Mouse (Mus musculus): Measurements from ENCODE around the gene Fam8a1. TPM values are rescaled to one million over a fixed set of nuclear protein-coding genes. Genes with fewer than 3 reads are reported as not detected.

Fam8a1 gene
- polyA plus RNA-seq, 1 experiment from 2014 or later, result 16.1 TPM

DNA sequence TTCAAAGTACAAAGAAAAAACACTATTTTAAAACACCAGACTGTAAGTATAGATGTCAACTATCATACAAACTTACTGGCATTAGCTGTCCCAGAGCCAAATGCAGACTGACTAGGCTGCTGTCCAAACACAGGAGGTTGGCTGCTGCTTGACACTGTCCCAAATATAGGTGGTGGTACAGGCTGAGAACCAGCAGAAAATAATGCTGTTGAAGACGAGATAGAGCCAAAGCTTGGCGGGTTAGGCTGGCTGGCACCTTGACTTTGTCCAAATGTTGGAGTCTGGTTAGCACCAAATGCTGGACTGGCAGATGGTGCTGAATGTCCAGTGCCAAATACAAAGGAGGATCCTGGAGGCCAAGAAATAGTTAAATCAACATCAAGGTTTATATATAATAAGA, 13.6 kb downstream of the Fam8a1 start:
- H3K4me2 ChIP-seq, result no peak overlapping the region
- WGBS, result 78% methylated on average over 2 of the region's 2 CpGs
- H3K36me3 ChIP-seq, result peaks cover 51% of the 10 kb centered on the region
- H3K27me3 ChIP-seq, result no peaks in the 10 kb centered on the region
- no peak overlapping the region for H3K9ac ChIP-seq
- no peak overlapping the region for H3K27ac ChIP-seq (replicated peaks)
- no peaks in the 10 kb centered on the region for H3K9me3 ChIP-seq
- H3K4me1 ChIP-seq (replicated peaks), result no peaks in the 10 kb centered on the region
- ATAC-seq (ENCODE audit: low FRiP score, low read depth), result no peak
- no peak overlapping the region for H3K4me3 ChIP-seq

DNA sequence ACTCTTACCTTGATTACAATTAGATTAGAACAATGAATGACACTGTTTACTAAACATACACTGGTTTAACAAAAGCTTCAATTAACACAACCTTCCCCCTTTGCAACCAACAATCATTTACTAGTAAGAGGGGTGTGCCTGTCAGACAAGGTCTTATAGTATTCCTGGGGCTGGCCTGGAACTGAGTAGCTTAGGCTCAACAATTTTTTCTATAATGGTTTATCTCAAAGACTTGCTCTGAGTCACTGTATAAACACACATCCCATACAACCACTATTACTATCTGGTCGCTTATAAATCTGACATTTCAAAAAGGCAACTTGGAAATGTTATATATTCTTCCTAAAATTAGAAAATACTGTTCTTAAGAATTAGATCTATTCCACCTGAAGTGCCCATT, 14.0 kb downstream of the Fam8a1 start:
- Histone ChIP-seq H3K27me3 (no peaks in the 10 kb centered on the region), H3K4me2 (no peak overlapping the region), H3K4me1 (replicated peaks) (no peaks in the 10 kb centered on the region), H3K9ac (no peak overlapping the region), H3K27ac (replicated peaks) (no peak overlapping the region), H3K36me3 (peaks cover 47% of the 10 kb centered on the region), H3K9me3 (no peaks in the 10 kb centered on the region), H3K4me3 (no peak overlapping the region)
- ATAC-seq (ENCODE audit: low FRiP score, low read depth), result no peak
- WGBS, result 98% methylated on average over 1 of the region's 1 CpGs

DNA sequence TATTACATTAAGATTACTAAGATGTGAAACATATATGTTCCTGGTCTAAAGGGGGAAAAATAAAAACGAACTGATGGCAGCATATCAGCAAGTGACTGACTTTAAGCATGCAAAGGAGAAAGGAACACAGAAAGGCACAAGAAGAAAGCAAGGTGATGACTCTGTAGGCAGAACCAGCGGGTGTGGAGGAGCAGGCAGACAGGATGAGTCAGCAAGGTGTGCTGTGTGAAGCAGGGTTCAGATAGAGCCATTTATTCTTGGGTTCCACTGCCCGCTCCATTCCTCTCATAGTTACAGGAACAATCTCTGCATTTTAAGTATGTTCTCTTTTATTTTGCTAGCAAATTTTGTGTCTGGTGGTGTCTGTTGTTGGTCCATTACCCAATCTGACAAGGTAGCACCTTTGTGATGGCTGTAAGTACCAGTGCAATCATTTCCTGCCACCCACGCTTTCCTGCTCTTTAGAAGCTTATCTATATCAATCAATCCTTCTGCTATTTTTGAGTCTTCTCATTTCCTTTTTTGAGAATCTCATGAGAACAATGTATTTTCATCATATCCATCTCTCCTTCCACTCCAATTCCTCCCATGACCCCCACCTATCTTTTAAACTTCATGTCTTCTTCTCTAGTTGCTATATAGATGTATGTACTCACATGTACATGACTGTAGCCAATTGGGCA, 21.4 kb downstream of the Fam8a1 start:
- no peak overlapping the region for H3K9ac ChIP-seq
- no peak overlapping the region for H3K4me2 ChIP-seq
- peaks cover 28% of the 10 kb centered on the region for H3K36me3 ChIP-seq
- no peaks in the 10 kb centered on the region for H3K9me3 ChIP-seq
- WGBS, result 93% methylated on average over 4 of the region's 4 CpGs
- H3K4me3 ChIP-seq, result no peak overlapping the region
- H3K27ac ChIP-seq (replicated peaks), result no peak overlapping the region
- ATAC-seq (ENCODE audit: low FRiP score, low read depth), result no peak
- H3K4me1 ChIP-seq (replicated peaks), result no peaks in the 10 kb centered on the region
- no peaks in the 10 kb centered on the region for H3K27me3 ChIP-seq

DNA sequence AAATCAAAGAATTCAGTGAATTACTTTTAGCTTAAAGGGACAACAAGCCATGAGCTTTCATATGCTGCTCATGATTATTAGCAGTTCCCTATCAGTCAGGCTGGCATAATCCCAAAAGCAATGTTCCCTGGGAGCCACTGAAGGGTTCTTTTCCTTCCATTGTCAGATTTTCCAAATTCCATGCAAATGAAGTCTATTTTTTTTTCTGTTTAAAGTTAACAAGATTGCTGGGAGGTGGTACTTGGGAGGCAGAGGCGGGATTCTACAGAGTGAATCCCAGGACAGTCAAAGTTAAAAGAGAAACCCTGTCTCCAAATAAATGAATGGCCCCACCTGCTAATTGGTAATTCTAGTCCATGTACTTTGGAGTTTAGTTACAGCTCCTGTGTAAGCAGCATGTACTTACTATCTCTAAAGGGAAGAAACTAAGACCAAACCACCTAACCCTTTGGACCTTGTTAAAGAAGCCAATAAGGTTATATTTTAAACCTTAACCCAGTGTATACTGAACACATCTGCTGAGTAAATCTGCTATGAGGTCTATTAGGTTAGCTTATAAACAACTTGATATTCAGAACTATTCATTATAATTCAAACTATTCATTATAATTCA, 26.1 kb downstream of the Fam8a1 start:
- no peak overlapping the region for H3K9ac ChIP-seq
- H3K36me3 ChIP-seq, result peaks cover 25% of the 10 kb centered on the region
- no peaks in the 10 kb centered on the region for H3K9me3 ChIP-seq
- no peaks in the 10 kb centered on the region for H3K4me1 ChIP-seq (replicated peaks)
- H3K27me3 ChIP-seq, result no peaks in the 10 kb centered on the region
- no peak overlapping the region for H3K4me2 ChIP-seq
- no peak overlapping the region for H3K27ac ChIP-seq (replicated peaks)
- WGBS, result 63% methylated on average over 1 of the region's 1 CpGs
- no peak for ATAC-seq (ENCODE audit: low FRiP score, low read depth)
- H3K4me3 ChIP-seq, result no peak overlapping the region

DNA sequence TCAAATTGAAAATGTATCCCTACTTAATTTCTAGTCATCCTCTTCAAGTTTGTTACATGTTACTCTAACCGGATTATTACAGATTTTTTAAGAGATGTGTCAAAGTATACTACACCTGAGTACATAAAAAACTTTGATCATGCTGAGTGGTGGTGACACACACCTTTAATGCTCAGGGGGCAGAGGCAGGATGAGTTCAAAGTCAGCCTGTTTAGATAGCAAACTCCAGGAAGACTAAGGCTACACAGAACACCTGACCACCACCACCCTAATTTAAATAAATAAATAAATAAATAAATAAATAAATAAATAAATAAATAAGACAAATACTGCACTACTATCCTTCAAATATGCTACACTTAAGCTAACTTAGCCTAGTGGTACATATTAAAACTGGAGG, 26.6 kb downstream of the Fam8a1 start:
- Histone ChIP-seq H3K4me2 (no peak overlapping the region), H3K9me3 (no peaks in the 10 kb centered on the region), H3K36me3 (peaks cover 25% of the 10 kb centered on the region), H3K9ac (no peak overlapping the region), H3K4me3 (no peak overlapping the region), H3K27me3 (no peaks in the 10 kb centered on the region), H3K27ac (replicated peaks) (no peak overlapping the region), H3K4me1 (replicated peaks) (no peaks in the 10 kb centered on the region)
- ATAC-seq (ENCODE audit: low FRiP score, low read depth), result no peak
- WGBS, result 92% methylated on average over 1 of the region's 1 CpGs

DNA sequence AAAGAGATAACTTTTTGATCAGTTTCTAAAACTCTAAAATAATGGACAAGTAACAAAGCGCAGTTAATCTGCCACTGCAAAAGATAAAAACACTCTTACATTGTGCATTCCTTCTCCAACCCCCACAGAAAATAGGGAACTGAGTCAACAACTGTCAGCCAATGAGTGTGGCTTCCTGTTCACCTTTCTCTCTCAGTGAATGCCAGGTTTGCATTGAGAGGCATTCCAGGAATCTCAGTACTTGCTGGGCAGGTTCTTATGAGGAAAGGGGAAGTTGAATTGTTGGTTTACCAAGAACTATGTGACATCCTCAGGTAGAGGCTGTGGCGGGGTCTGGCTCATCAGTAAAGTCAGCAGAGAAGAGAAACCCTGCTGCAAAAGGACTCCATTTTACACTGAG, 27.5 kb downstream of the Fam8a1 start:
- no peak overlapping the region for H3K4me2 ChIP-seq
- H3K4me3 ChIP-seq, result no peak overlapping the region
- peaks cover 26% of the 10 kb centered on the region for H3K36me3 ChIP-seq
- H3K27ac ChIP-seq (replicated peaks), result no peak overlapping the region
- H3K27me3 ChIP-seq, result no peaks in the 10 kb centered on the region
- no peaks in the 10 kb centered on the region for H3K4me1 ChIP-seq (replicated peaks)
- WGBS, result 93% methylated on average over 2 of the region's 2 CpGs
- H3K9me3 ChIP-seq, result no peaks in the 10 kb centered on the region
- ATAC-seq (ENCODE audit: low FRiP score, low read depth), result no peak
- no peak overlapping the region for H3K9ac ChIP-seq

DNA sequence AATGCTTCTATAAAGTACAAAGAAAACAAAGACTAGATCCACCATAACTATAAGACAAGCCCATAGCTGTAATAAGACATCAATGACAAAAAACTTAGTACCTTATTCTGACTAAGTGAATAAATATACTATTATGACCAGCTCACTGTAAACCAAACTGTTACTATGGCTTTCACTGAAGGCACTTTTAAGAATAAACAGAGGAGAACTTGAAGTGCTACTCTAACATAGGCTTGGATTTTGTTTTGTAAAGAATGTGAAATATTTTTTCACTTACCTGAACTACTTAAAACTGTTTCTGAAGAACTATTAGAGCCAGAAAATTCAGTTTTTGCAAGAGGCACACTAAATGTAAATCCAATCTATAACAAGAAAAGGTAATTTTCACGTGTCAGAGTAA, 30.1 kb downstream of the Fam8a1 start:
- H3K4me3 ChIP-seq, result no peak overlapping the region
- 88% methylated on average over 1 of the region's 1 CpGs for WGBS
- H3K27ac ChIP-seq (replicated peaks), result no peak overlapping the region
- no peaks in the 10 kb centered on the region for H3K9me3 ChIP-seq
- no peaks in the 10 kb centered on the region for H3K4me1 ChIP-seq (replicated peaks)
- H3K27me3 ChIP-seq, result no peaks in the 10 kb centered on the region
- ATAC-seq (ENCODE audit: low FRiP score, low read depth), result no peak
- H3K9ac ChIP-seq, result no peak overlapping the region
- H3K4me2 ChIP-seq, result no peak overlapping the region
- H3K36me3 ChIP-seq, result peaks cover 23% of the 10 kb centered on the region

DNA sequence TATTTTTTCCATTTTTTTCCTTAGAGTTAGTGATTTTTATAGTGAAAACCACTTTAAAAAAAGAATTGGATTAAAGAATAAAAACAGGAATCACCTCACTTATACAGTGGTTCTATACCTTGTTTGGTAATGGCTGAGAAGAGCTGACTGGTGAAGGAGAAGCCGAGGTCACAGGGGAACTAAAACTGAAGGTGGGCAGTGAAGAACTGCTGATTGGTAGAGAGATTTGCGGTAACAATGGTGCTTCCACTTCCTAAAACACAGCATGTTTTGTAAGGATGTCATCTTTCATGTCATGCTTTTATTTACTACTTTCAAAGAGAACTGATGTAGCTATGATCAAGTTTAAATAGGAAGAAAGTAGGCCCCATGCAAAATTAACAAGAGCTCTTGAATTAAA, 32.2 kb downstream of the Fam8a1 start:
- ATAC-seq (ENCODE audit: low FRiP score, low read depth), result no peak
- Histone ChIP-seq H3K9ac (no peak overlapping the region), H3K27me3 (no peaks in the 10 kb centered on the region), H3K4me3 (no peak overlapping the region), H3K27ac (replicated peaks) (no peak overlapping the region), H3K4me2 (no peak overlapping the region), H3K4me1 (replicated peaks) (no peaks in the 10 kb centered on the region), H3K36me3 (peaks cover 22% of the 10 kb centered on the region), H3K9me3 (no peaks in the 10 kb centered on the region)
- WGBS, result 89% methylated on average over 2 of the region's 2 CpGs

DNA sequence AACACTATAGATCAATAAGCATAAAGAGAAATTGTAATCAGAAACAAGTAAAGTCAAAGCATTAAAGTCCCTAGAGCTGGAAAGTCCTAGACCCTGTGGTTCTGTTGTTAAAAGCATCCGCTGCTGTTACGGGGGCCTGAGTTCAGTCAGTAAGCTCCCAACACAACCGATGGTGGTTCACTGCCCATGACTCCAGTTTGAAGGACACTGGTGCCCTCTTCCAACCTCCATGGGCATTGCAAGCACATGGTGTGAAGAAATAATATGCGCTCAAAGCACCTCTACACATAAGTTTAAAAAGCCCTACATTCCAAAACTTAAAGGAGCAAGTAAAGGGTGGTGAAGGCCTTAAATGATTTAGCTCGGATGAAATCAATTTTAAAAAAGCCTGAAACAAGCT, 33.8 kb downstream of the Fam8a1 start:
- Histone ChIP-seq H3K36me3 (peaks cover 26% of the 10 kb centered on the region), H3K27me3 (no peaks in the 10 kb centered on the region), H3K9me3 (no peaks in the 10 kb centered on the region), H3K4me1 (replicated peaks) (no peaks in the 10 kb centered on the region), H3K9ac (no peak overlapping the region), H3K4me3 (no peak overlapping the region), H3K27ac (replicated peaks) (no peak overlapping the region), H3K4me2 (no peak overlapping the region)
- 87% methylated on average over 5 of the region's 5 CpGs for WGBS
- no peak for ATAC-seq (ENCODE audit: low FRiP score, low read depth)

DNA sequence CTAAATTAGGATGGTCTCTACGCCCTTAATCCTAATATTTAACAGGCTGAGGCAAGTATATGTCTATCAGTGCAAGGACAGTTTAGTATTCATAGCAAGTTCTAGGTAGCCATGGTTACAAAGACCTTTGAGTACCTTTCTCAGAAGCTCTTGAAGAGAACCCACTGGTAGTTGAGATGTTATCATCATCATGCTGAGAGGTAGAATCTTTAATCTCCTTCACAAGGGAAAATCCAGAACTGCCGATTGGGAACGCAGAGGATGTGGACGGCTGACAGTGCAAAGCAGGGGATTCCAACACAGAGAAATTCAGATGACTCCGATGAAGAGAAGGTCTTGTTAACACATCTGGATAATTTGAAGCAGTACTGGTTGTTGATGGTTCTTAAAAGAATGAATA, 44.2 kb downstream of the Fam8a1 start:
- H3K4me3 ChIP-seq, result no peak overlapping the region
- no peak for ATAC-seq (ENCODE audit: low FRiP score, low read depth)
- H3K4me2 ChIP-seq, result no peak overlapping the region
- H3K4me1 ChIP-seq (replicated peaks), result no peaks in the 10 kb centered on the region
- no peaks in the 10 kb centered on the region for H3K27me3 ChIP-seq
- H3K36me3 ChIP-seq, result peaks cover 35% of the 10 kb centered on the region
- no peaks in the 10 kb centered on the region for H3K9me3 ChIP-seq
- H3K27ac ChIP-seq (replicated peaks), result no peak overlapping the region
- WGBS, result 91% methylated on average over 5 of the region's 5 CpGs
- H3K9ac ChIP-seq, result no peak overlapping the region

DNA sequence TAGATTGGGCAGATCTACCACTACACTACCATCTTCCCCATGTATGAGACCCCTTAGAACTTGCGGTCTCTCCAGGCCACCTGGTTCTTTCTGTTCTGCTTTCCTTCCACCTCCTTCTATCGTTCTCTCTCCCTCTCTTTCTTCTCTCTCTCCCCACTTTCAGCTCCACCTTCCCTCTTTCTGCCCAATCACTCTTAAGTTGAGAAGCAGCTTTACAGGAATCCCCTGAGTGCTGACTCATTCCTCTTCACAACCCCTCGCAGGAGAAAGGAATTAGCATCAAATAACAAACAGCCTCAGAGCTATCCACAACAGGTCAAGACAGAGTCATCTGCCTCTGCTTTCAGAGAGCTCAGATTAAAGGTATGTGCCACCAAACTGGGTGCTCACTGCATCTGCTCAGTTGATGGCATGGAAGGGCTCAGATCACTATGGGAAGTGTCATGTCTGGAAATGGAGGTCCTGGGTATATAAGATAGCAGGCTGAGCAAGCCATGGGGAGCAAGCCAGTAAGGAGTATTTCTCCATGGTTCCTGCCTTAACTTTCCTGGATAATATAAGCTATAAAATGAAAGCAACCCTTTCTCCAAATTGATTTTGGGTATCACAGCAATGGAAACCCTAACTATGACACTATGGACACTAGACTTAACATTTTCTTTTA, 46.8 kb downstream of the Fam8a1 start:
- WGBS, result 77% methylated on average over 3 of the region's 3 CpGs
- no peak overlapping the region for H3K4me2 ChIP-seq
- H3K4me3 ChIP-seq, result no peak overlapping the region
- H3K27me3 ChIP-seq, result no peaks in the 10 kb centered on the region
- H3K27ac ChIP-seq (replicated peaks), result no peak overlapping the region
- peaks cover 3% of the 10 kb centered on the region; the same call in 1 of the 2 replicates for H3K4me1 ChIP-seq (replicated peaks)
- peaks cover 19% of the 10 kb centered on the region for H3K36me3 ChIP-seq
- ATAC-seq (ENCODE audit: low FRiP score, low read depth), result no peak
- no peaks in the 10 kb centered on the region for H3K9me3 ChIP-seq
- H3K9ac ChIP-seq, result no peak overlapping the region

DNA sequence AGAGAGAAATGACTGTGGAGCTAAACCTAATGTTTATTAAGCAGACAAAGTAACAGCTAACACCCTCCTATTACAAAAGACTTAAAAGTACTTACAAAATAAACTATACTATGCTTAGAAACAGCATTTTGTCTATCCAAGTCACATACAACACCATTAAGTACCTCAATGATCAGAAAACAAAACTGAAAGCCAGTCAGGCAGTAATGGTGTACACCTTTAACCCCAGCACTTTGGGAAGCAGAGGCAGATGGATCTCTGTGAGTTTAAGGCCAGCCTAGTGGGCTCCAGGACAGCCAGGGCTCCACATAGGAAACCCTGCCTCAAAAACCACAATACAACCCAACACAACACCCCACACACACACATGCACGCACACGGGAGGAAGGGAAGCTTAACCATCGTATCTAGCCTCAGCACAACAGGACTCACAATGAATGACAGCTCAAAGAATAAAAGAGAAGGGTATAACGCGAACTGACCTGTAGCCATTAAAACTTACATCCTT, 49.6 kb downstream of the Fam8a1 start:
- H3K27me3 ChIP-seq, result no peaks in the 10 kb centered on the region
- no peak overlapping the region for H3K9ac ChIP-seq
- no peak for ATAC-seq (ENCODE audit: low FRiP score, low read depth)
- no peaks in the 10 kb centered on the region for H3K9me3 ChIP-seq
- 85% methylated on average over 5 of the region's 5 CpGs for WGBS
- no peak overlapping the region for H3K27ac ChIP-seq (replicated peaks)
- no peak overlapping the region for H3K4me2 ChIP-seq
- peaks cover 3% of the 10 kb centered on the region; the same call in 1 of the 2 replicates for H3K4me1 ChIP-seq (replicated peaks)
- no peaks in the 10 kb centered on the region for H3K36me3 ChIP-seq
- H3K4me3 ChIP-seq, result no peak overlapping the region
